Mouse (Mus musculus) subcutaneous adipose tissue, adult 2 months (tissue): Measurements from ENCODE around the gene Olfr1348. TPM values are rescaled to one million over a fixed set of nuclear protein-coding genes. Genes with fewer than 3 reads are reported as not detected.

Source experiments
- polyA plus RNA-seq: library from polyadenylated mRNA; depleted of rRNA; stranded (reverse); fragments of >200 nt; gene quantifications from 2 replicates; pipeline ENCODE4 v1.2.3, GENCODE M21; 2012; ENCODE audit warnings: low replicate concordance; rRNA removed

Gene Olfr1348
- not detected in 2 replicates for polyA plus RNA-seq

GRCm38 (mm10) chr7:6508648-6509047, at the start of gene Olfr1348:
Gene Olfr1348 (minus strand): TSS chr7:6508748.

GRCm38 (mm10) chr7:6522850-6523249, 14.3 kb upstream of the Olfr1348 start, which contains the start of gene Olfr1349:
Gene Olfr1349 (minus strand): TSS chr7:6522950.

GRCm38 (mm10) chr7:6499655-6500054, 8.9 kb downstream of the Olfr1348 start, which contains the start of gene Olfr1347:
Gene Olfr1347 (minus strand): TSS chr7:6499755.

GRCm38 (mm10) chr7:6486841-6487240, 21.7 kb downstream of the Olfr1348 start, which contains the start of gene Olfr5:
Gene Olfr5 (minus strand): TSS chr7:6486941.

GRCm38 (mm10) chr7:6466951-6467350, 41.6 kb downstream of the Olfr1348 start, which contains the start of gene Olfr1346:
Gene Olfr1346 (plus strand): TSS chr7:6467101.

GRCm38 (mm10) chr7:6455868-6456267, 52.7 kb downstream of the Olfr1348 start, which contains the start of gene Olfr1336:
Gene Olfr1336 (plus strand): TSS chr7:6456168.

Other genes with a start within 250 kb of the Olfr1348 start
- 1.6 and 1.8 TPM in 2 replicates for gene Zfp667, start 222.2 kb downstream of the Olfr1348 start, polyA plus RNA-seq
- 1.0 and 1.2 TPM in 2 replicates for gene Zfp583, start 177.5 kb downstream of the Olfr1348 start, polyA plus RNA-seq
- 0.09 and 0.27 TPM in 2 replicates for gene Gm3854, start 165.0 kb downstream of the Olfr1348 start, polyA plus RNA-seq
- 0.73 and 1.0 TPM in 2 replicates for gene Zfp78, start 145.5 kb downstream of the Olfr1348 start, polyA plus RNA-seq
- 4.2 and 5.3 TPM in 2 replicates for gene Zfp28, start 125.5 kb downstream of the Olfr1348 start, polyA plus RNA-seq
- gene Smim17, start 110.0 kb downstream of the Olfr1348 start, polyA plus RNA-seq, result not detected in 2 replicates
- gene Gm20715, start 98.5 kb downstream of the Olfr1348 start, polyA plus RNA-seq, result not detected in 2 replicates
- gene Olfr1344, start 70.1 kb downstream of the Olfr1348 start, polyA plus RNA-seq, result 0.07 TPM in 1 of 2 replicates, not detected in the other
- not detected in 2 replicates for gene Olfr1336, start 52.6 kb downstream of the Olfr1348 start, polyA plus RNA-seq
- gene Olfr1346, start 41.6 kb downstream of the Olfr1348 start, polyA plus RNA-seq, result not detected in 2 replicates
- gene Olfr5, start 21.8 kb downstream of the Olfr1348 start, polyA plus RNA-seq, result 0.12 TPM in 1 of 2 replicates, not detected in the other
- gene Olfr1347, start 9.0 kb downstream of the Olfr1348 start, polyA plus RNA-seq, result not detected in 2 replicates
- not detected in 2 replicates for gene Olfr1349, start 14.2 kb upstream of the Olfr1348 start, polyA plus RNA-seq
- gene Olfr1350, start 56.1 kb upstream of the Olfr1348 start, polyA plus RNA-seq, result not detected in 2 replicates
- gene Zim1, start 187.7 kb upstream of the Olfr1348 start, polyA plus RNA-seq, result 0.90 and 1.1 TPM in 2 replicates
- 5.9 and 14.4 TPM in 2 replicates for gene Peg3, start 221.7 kb upstream of the Olfr1348 start, polyA plus RNA-seq
- not detected in 2 replicates for gene Usp29, start 221.8 kb upstream of the Olfr1348 start, polyA plus RNA-seq